Mouse (Mus musculus) left cerebral cortex, postnatal 4 days (tissue): Measurements from ENCODE around the gene Tom1. TPM values are rescaled to one million over a fixed set of nuclear protein-coding genes. Genes with fewer than 3 reads are reported as not detected.

Experiments used
- DNase-seq: peaks from one replicate; pipeline ENCODE4 v3.0.0-alpha.2; 2022
- intact Hi-C: fragments of 180-260 bp; cut with DNase I; formaldehyde crosslinking; loops from one replicate; pipeline ENCODE4 v1.15.1; 2025
- total RNA-seq, 2 experiments: library from RNA; stranded (reverse); gene quantifications; 2 replicates each; pipeline ENCODE4 v1.2.3; 2021

The Tom1 gene
- total RNA-seq, 2 experiments from 2014 or later: 22.3 to 25.0 TPM

- intact Hi-C loops: no loop called here
Measured at GRCm38 (mm10) chr8:75086002-75086401, 52.5 kb downstream of the Tom1 start.

GRCm38 (mm10) chr8:75087127-75087526 lies 53.6 kb downstream of the Tom1 start:
- intact Hi-C loops: no loop called here

More at GRCm38 (mm10) chr8:75086002-75086401, 52.5 kb downstream of the Tom1 start:
- DNase-seq: no peak

DNA sequence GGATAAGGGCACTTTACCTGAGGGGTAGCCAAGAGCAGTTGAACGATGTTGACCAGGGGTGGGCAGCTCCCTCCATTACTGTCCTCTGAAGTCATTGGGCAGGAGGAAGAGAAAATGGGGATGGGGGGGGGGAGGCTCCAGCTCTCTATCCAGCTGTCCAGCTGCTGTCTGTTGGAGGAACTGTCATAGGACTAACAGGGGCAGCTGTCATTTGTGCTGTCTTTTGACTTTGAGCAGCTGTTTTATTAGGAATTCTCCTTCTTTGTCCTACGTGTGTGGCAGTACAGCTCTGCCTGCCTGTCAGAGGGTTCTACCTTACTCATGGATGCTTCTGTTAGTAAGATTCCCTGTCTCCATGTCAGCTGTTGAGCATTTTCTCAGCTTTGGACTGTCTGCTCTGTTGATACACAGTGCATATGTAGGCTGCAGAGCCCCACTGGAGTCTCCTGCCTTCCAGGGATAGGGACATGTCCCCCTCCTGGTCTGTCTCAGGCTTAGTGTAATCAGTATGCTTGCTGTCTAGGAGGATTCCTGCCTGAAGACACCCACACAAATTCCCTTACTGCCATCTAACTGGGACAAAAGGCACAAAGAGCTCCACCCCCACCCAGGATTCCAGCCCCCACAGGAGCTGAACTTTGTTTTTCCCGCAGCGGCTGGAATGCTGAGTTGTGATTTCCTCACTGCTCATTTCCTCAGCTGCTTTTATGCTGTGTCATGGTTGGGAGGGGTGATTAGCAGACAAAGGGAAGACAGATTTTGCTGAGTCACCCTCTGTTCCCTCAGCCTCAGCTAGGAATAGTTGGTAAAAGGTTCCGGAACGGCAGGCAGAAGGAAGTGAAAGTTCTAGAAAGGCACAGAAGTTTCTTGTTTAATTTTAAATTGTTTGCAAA lies 55.7 kb downstream of the Tom1 start:
- intact Hi-C loops: no loop called here

More at GRCm38 (mm10) chr8:75087127-75087526, 53.6 kb downstream of the Tom1 start:
- DNase-seq: no peak

GRCm38 (mm10) chr8:75090781-75091365 lies 57.4 kb downstream of the Tom1 start:
- DNase-seq: no peak
- intact Hi-C loops: no loop called here

More for the DNA sequence above, 55.7 kb downstream of the Tom1 start:
- peak; percentile 34 for DNase-seq

DNA sequence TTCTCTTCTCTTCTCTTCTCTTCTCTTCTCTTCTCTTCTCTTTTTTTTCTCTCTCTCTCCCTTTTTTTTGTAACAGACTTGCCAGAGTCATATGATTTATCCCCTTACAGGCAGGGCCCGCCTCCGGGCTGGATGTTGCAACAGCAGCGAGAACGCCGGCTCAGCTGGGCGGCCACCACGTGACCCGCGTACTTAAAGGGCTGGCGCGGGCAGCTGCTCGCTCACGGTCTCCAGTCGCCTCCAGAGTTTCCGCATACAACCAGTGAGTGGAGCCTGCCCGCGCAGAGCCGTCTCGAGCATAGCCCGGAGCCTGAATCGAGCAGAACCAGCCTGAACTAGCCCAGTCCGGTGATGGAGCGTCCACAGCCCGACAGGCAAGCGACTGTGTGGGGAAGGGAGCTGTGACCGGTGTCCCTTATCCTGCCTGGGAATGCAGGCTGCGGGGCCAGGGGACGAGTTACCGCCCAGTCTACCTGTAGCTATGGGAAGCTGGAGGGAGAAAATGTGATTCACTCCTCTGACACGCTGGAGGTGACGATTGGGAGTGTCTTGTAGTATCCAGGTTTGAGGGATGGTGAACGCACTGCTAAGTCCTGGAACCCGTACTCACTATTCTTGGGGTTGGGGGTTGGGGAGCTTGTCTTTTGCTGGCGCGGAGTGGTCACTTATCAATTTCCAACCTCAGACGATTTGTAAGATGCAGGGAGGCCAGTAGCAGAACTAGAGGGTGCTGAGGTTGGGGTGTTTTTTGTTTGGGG lies 60.1 kb downstream of the Tom1 start, which contains the start of gene Hmox1:
Gene Hmox1 (plus strand): TSS at position 223 of the 758 bp plus-strand sequence.
- DNase-seq: peak; percentile 87
- intact Hi-C loops: no loop called here

DNA sequence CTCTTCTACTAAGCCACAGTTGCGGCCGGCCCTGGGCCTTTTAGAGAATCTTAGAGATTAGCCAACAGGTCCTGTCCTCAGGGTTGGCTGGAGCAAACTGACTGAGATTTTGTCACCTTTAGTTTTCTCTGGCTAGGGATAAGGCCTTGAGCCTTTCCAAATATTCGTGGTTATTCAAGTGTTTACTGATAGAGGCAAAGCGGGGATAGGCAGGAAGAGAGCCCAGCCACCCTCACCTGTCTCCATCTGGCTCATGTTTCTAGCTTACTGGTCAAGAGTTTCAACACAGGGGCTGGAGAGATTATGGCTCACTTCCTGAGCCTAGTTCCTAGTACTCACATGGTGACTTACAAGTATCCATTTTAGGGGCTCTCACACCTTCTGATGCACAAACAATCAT lies 69.5 kb downstream of the Tom1 start:
- intact Hi-C loops: no loop called here
- DNase-seq: no peak

DNA sequence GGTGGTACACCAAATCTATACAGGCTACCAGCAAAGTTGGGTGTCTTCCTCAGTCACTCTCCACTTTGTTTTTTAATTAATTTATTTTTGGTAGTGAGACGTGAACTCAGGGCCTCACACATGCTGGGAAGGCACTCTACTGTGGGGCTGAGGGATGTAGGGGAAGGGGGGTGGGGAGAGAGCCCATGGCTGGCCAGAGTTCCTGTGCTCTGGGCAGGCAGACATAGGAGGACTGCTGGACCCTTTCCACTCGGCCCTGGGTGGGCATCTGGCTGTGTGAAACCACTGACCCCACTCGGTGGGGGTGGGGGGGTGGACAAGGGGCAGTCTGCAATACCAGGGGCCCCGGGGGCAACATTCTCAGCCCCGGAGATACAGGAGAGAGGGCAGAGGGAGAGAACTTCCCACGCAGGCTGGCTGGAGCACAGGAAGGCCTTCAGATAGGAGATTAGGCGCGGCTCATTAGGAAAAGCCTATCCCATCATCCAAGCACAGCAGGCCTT lies 69.9 kb downstream of the Tom1 start:
- intact Hi-C loops: no loop called here
- DNase-seq: no peak

DNA sequence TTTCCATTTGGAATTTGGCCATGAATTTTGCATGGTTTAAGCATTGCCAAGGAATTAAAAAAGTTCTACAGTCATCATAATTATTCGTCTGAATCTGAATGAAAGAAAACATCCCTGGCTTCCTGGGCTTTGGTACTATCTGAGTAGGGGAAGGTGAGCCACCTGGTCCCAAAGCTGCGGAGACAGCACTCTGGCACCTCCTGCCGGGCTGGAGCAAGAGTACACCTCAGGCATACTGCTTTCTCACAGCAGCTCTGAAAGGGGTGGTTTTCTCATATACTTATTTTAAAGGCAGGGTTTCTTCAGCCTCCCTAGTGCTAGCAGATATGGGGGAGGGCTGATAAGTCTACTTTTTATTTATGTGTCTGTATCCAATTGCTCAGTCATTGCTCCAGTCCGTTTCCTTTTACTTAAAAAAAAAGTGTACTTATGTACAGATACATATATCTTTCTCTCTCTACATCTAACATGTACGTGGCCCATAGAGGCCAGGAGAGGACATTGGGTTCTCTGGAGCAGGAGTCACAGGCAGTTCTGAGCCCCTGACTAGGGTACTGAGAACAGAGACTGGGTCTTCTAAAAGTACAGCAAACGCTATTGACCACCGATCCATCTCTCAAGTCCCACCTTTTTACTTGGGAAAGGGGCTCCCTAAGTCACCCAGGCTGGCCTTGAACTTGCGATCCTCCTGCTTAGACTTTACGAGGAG lies 75.2 kb downstream of the Tom1 start:
- intact Hi-C loops: loop anchor here (5.0 kb wide), 1 partner anchor 36 kb away; no protein-coding TSS in a partner anchor
- peak; percentile 86 for DNase-seq

- intact Hi-C loops: loop anchor here (5.0 kb wide), 1 partner anchor 37 kb away; no protein-coding TSS in a partner anchor
- peak; percentile 99 for DNase-seq
Measured at GRCm38 (mm10) chr8:75109236-75109967, 75.9 kb downstream of the Tom1 start, which contains the start of gene Mcm5. Mcm5 (plus strand) TSS chr8:75109569.

GRCm38 (mm10) chr8:75110093-75110492 lies 76.6 kb downstream of the Tom1 start:
- intact Hi-C loops: no loop called here
- DNase-seq: peak; percentile 5

DNA sequence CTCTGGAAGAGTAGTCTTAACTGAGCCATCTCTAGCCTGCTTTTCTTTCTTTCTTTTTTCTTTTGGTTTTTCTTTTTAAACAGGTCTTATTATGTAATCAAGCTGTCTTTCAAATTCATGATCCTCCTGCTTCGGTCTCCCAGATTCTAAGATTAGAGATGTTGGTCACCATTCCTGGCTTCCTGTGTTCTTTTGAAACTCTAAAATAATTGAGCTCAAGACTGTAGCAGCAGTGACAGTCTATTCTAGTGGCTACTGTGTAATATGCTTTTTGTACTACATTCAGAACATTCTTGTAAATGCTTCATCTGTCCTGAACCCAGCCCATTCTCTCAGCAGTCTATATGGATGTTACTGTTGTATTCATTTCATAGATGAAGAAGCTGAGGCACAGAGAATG lies 85.0 kb downstream of the Tom1 start:
- intact Hi-C loops: no loop called here
- DNase-seq: no peak

DNA sequence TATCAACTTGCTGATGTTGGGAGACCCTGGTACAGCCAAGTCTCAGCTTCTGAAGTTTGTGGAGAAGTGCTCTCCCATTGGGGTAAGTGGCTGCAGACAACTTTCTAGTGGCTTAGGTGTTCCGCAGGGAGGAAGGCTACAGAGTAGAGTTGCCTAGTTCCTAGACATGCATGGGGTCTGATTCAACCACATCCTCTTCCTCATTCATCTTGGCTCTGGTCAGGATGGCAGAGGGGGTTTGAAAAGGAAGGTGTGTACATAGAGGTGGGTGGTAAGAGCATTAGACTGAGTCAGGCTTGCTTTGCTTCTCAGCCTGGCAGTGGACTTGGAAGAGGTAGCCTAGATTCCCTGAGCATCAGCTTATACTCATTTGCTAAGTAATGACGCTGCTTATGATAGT lies 85.8 kb downstream of the Tom1 start:
- no peak for DNase-seq
- intact Hi-C loops: no loop called here

Other genes with a start within 250 kb of the Tom1 start
- gene Isx, start 160.5 kb upstream of the Tom1 start, total RNA-seq: not detected
- gene Hmgxb4, start 40.3 kb upstream of the Tom1 start, total RNA-seq: 10 to 100 TPM; 43.8 to 45.7 TPM
- gene Hmox1, start 59.9 kb downstream of the Tom1 start, total RNA-seq: 1 to 10 TPM; 7.3 to 7.5 TPM
- 10 to 100 TPM; 16.6 to 17.5 TPM for gene Mcm5, start 75.9 kb downstream of the Tom1 start, total RNA-seq
- 1 to 10 TPM; 7.8 to 9.8 TPM for gene Rasd2, start 180.2 kb downstream of the Tom1 start, total RNA-seq